Mouse (Mus musculus): ENCODE results near the gene Top2a. TPM values are rescaled to one million over a fixed set of nuclear protein-coding genes. Genes with fewer than 3 reads are reported as not detected.

Gene Top2a
- polyA plus RNA-seq, 2 experiments = 134 to 205 TPM

DNA sequence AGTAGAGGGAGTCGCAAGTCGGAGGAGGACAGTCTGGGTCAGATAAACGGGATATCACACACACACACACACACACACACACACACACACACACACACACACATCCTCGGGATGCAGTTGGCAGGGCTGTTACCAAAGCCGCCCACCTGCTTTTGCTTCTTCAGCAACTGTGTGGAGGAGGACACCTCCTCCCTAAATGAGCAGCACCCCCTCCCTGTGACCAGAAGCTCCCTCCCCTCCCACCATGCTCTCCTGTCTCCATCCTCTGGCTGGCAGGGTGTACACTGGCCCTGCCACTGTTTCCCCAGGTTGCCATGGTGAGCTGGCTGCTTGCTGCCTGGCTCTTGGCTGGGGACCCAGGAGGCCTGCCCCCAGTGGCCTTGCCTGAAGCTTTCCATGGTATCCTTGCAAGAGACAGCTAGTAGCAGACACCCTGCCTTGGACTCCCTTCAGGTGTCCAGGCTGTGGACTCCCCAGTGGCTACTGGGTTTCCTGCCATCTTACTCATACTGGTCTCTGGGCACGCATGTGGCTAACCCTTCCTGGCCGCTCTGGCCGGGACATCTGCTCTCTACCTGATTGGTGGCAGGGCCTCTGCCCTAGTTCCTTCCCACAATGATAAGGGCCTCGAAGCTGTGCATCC is 57.4 kb downstream of the Top2a start:
- TF ChIP-seq POLR2A (IDR thresholded peaks at IDR 0.05; ENCODE audit: borderline replicate concordance, extremely low read depth, insufficient read depth, insufficient read length) = no peak
- no peak overlapping the region for H3K9ac ChIP-seq (ENCODE audit: low read depth, low read length, severe bottlenecking)
- H3K27me3 ChIP-seq (ENCODE audit: control insufficient read depth, insufficient read depth, low read length) = no peaks in the 10 kb centered on the region
- H3K9me3 ChIP-seq (ENCODE audit: control insufficient read depth, low read length) = no peaks in the 10 kb centered on the region
- 44% methylated on average over 9 of the region's 9 CpGs for WGBS
- H3K4me3 ChIP-seq (replicated peaks; ENCODE audit: low read length) = no peak overlapping the region
- peaks cover 95% of the 10 kb centered on the region for H3K4me1 ChIP-seq (ENCODE audit: control insufficient read depth, insufficient read depth, low read length)
- DNase-seq (ENCODE audit: low spot score) (no peak), ATAC-seq (ENCODE audit: low FRiP score, low read depth) (no peak)
- no peak overlapping the region for H3K4me2 ChIP-seq (replicated peaks; ENCODE audit: low read depth, low read length, severe bottlenecking)
- peaks cover 54% of the 10 kb centered on the region for H3K36me3 ChIP-seq (ENCODE audit: control insufficient read depth, insufficient read depth, low read length)
- H3K27ac ChIP-seq (replicated peaks; ENCODE audit: low read depth, low read length) = no peak overlapping the region

DNA sequence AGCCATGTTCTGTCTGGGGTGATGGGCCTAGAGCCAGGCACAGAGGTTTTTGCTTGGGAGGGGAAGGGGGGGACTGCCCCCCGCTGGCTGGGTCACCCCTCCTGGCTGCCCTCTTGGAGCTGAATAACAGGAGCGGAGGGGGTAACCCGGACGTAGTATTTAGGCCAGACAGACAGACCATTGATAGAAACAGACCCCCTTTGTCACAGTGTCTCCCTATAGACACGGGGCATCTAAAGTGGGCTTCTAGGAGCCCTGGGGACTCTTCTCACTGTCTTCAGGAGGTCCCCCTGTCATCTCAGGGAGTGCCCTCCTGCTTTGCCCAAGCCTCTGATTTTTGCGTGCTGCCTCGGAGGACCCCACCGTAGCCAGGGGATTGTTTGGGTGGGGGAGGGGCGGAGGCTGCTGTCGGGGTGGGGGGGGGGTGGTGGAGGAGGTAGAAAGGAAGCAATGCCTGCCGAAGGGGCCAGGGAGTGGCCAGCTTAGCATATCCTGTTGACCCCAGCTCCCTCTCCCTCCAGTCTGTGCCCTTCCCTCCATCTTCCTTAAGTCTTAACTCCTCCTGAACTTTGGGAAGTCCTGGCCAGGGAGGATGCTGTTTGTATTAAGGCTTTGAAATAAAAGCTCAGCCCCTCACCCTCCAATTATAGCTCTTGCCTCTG is 58.4 kb downstream of the Top2a start:
- 11% methylated on average over 10 of the region's 11 CpGs for WGBS
- H3K4me3 ChIP-seq (replicated peaks; ENCODE audit: low read length) = peak overlapping the region; percentile 67
- peak overlapping the region; percentile 96 for H3K4me2 ChIP-seq (replicated peaks; ENCODE audit: low read depth, low read length, severe bottlenecking)
- H3K9me3 ChIP-seq (ENCODE audit: control insufficient read depth, low read length) = no peaks in the 10 kb centered on the region
- no peak for ATAC-seq (ENCODE audit: low FRiP score, low read depth)
- H3K9ac ChIP-seq (ENCODE audit: low read depth, low read length, severe bottlenecking) = peak overlapping the region; percentile 34; the same call in 1 of the 2 replicates
- H3K4me1 ChIP-seq (ENCODE audit: control insufficient read depth, insufficient read depth, low read length) = peaks cover 94% of the 10 kb centered on the region
- no peak for TF ChIP-seq POLR2A (IDR thresholded peaks at IDR 0.05; ENCODE audit: borderline replicate concordance, extremely low read depth, insufficient read depth, insufficient read length)
- H3K36me3 ChIP-seq (ENCODE audit: control insufficient read depth, insufficient read depth, low read length) = peaks cover 43% of the 10 kb centered on the region
- H3K27me3 ChIP-seq (ENCODE audit: control insufficient read depth, insufficient read depth, low read length) = no peaks in the 10 kb centered on the region
- peak overlapping the region; percentile 71; the same call in 1 of the 2 replicates for H3K27ac ChIP-seq (replicated peaks; ENCODE audit: low read depth, low read length)
- no peak for DNase-seq (ENCODE audit: low spot score)

DNA sequence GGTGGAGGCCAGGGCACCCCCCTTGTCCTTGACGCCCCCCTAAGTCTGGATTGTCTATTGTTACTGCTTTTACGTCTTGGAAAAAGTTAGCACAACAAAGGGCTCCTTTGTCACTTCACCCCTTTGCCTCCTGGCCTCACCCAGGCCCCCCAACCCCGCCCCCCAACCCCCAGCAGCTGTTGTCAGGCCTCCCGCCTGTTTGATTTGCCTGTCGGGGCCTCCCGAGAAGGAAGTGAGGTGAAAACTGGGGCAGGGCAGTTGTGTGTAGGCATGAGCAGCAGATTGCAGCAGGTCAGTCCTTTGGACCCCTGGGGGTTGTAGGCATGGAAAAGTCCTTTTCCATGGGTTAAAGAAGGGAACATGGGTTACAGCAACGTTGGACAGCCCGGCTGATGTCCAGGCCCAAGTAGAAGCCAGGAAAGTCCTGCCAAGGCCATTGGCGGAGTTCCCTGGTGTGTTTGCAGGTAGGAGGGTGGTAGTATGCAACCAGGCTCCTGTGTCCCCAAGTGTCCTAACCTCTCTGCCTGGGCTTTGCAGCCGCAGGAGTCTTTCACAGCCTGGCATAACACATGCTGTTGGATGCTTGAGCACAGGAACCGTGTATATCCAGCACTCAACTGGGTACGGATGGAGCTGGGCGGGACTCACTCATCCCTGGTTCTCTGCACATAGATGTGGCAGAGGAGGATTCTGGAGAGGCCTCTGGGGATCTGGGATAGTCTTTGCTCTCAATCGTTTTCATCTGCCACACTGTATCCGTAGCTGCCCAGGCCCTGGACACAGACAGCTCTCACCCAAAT is 59.2 kb downstream of the Top2a start:
- peak overlapping the region; percentile 96 for H3K4me2 ChIP-seq (replicated peaks; ENCODE audit: low read depth, low read length, severe bottlenecking)
- peak overlapping the region; percentile 67 for H3K4me3 ChIP-seq (replicated peaks; ENCODE audit: low read length)
- no peak for TF ChIP-seq POLR2A (IDR thresholded peaks at IDR 0.05; ENCODE audit: borderline replicate concordance, extremely low read depth, insufficient read depth, insufficient read length)
- no peaks in the 10 kb centered on the region for H3K27me3 ChIP-seq (ENCODE audit: control insufficient read depth, insufficient read depth, low read length)
- WGBS = 23% methylated on average over 15 of the region's 15 CpGs
- H3K27ac ChIP-seq (replicated peaks; ENCODE audit: low read depth, low read length) = peak overlapping the region; percentile 71
- H3K9ac ChIP-seq (ENCODE audit: low read depth, low read length, severe bottlenecking) = peak overlapping the region; percentile 34
- H3K4me1 ChIP-seq (ENCODE audit: control insufficient read depth, insufficient read depth, low read length) = peaks cover 91% of the 10 kb centered on the region
- ATAC-seq (ENCODE audit: low FRiP score, low read depth) (0 out of 2 replicates have a peak, but pooled peaks have one; percentile 1), DNase-seq (ENCODE audit: low spot score) (no peak)
- no peaks in the 10 kb centered on the region for H3K9me3 ChIP-seq (ENCODE audit: control insufficient read depth, low read length)
- peaks cover 36% of the 10 kb centered on the region for H3K36me3 ChIP-seq (ENCODE audit: control insufficient read depth, insufficient read depth, low read length)

DNA sequence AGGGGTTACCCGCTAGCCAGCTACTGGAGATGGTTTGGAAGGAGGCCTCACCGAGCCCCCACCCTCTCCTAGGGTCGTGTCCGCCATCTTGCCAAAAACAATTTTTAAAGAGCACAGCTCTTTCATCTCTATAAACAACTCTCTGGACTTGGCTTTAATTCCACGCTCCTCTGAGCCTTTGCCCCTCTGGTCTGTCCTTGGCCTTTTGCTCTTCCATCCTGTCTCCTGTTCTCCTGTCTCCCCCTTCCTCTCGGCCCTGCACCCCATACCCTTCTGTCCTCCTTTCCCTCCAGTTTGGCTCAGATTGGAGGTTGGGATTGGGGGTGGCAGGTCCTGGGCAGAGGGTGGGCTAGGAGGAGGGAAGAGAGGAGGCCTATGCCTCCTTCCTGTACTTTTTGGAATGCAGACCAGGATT is 59.8 kb downstream of the Top2a start:
- H3K36me3 ChIP-seq (ENCODE audit: control insufficient read depth, insufficient read depth, low read length) = peaks cover 30% of the 10 kb centered on the region
- H3K9me3 ChIP-seq (ENCODE audit: control insufficient read depth, low read length) = no peaks in the 10 kb centered on the region
- WGBS = 21% methylated on average over 6 of the region's 6 CpGs
- peak overlapping the region; percentile 67 for H3K4me3 ChIP-seq (replicated peaks; ENCODE audit: low read length)
- peak overlapping the region; percentile 96 for H3K4me2 ChIP-seq (replicated peaks; ENCODE audit: low read depth, low read length, severe bottlenecking)
- ATAC-seq (ENCODE audit: low FRiP score, low read depth) (0 out of 2 replicates have a peak, but pooled peaks have one; percentile 6), DNase-seq (ENCODE audit: low spot score) (no peak)
- TF ChIP-seq POLR2A (IDR thresholded peaks at IDR 0.05; ENCODE audit: borderline replicate concordance, extremely low read depth, insufficient read depth, insufficient read length) = no peak
- H3K27ac ChIP-seq (replicated peaks; ENCODE audit: low read depth, low read length) = peak overlapping the region; percentile 71
- H3K27me3 ChIP-seq (ENCODE audit: control insufficient read depth, insufficient read depth, low read length) = no peaks in the 10 kb centered on the region
- peaks cover 91% of the 10 kb centered on the region for H3K4me1 ChIP-seq (ENCODE audit: control insufficient read depth, insufficient read depth, low read length)
- H3K9ac ChIP-seq (ENCODE audit: low read depth, low read length, severe bottlenecking) = peak overlapping the region; percentile 34; the same call in 1 of the 2 replicates
